Mouse (Mus musculus): ENCODE measurements around the gene Pxylp1. TPM values are rescaled to one million over a fixed set of nuclear protein-coding genes. Genes with fewer than 3 reads are reported as not detected.

Gene Pxylp1
- total RNA-seq, 2 experiments from 2014 or later: 8.8 to 11.0 TPM

Other genes with a start within 250 kb of the Pxylp1 start
- gene Zbtb38, start 139.8 kb downstream of the Pxylp1 start, total RNA-seq (2021): 10 to 100 TPM; 35.7 to 37.8 TPM
- gene Spsb4, start 126.2 kb upstream of the Pxylp1 start, total RNA-seq (2021): 1 to 10 TPM; 1.5 to 3.5 TPM
- 10 to 100 TPM; 61.8 to 93.5 TPM for gene Slc25a36, start 218.5 kb upstream of the Pxylp1 start, total RNA-seq (2021)